Mouse (Mus musculus): ENCODE measurements around the gene Cntfr. TPM values are rescaled to one million over a fixed set of nuclear protein-coding genes. Genes with fewer than 3 reads are reported as not detected.
A peak's percentile ranks its signal among the peaks of the same experiment; 100 is the strongest.
"Not testable (repeated sequence)": the region's sequence is repeated elsewhere in the genome, so short reads cannot be mapped to it uniquely, and the experiment has no call there.

Cntfr gene
- polyA plus RNA-seq, 3 experiments from 2014 or later: not detected

- ATAC-seq: peak; percentile 41
Observed at GRCm38 (mm10) chr4:41708192-41708745, 11.4 kb upstream of the Cntfr start.

GRCm38 (mm10) chr4:41707011-41707535, 10.2 kb upstream of the Cntfr start:
- ATAC-seq: peak; percentile 69

GRCm38 (mm10) chr4:41705922-41706754, 9.2 kb upstream of the Cntfr start:
- no peak for ATAC-seq

GRCm38 (mm10) chr4:41704651-41705050, 7.8 kb upstream of the Cntfr start:
- ATAC-seq: no peak

GRCm38 (mm10) chr4:41702226-41702625, 5.3 kb upstream of the Cntfr start:
- not testable (repeated sequence) for ATAC-seq

GRCm38 (mm10) chr4:41700224-41700623, 3.3 kb upstream of the Cntfr start:
- ATAC-seq: not testable (repeated sequence)

GRCm38 (mm10) chr4:41699783-41700182, 2.9 kb upstream of the Cntfr start, which contains the start of gene Il11ra1:
TSS of gene Il11ra1 (plus strand) at chr4:41699989.
- ATAC-seq: not testable (repeated sequence)

GRCm38 (mm10) chr4:41698421-41699016, 1.6 kb upstream of the Cntfr start:
- not testable (repeated sequence) for ATAC-seq

- not testable (repeated sequence) for ATAC-seq
Observed at GRCm38 (mm10) chr4:41696452-41696851, 437 bp downstream of the Cntfr start.

- ATAC-seq: not testable (repeated sequence)
Observed at GRCm38 (mm10) chr4:41695800-41696199, 1.1 kb downstream of the Cntfr start.

GRCm38 (mm10) chr4:41693511-41693910, 3.4 kb downstream of the Cntfr start:
- not testable (repeated sequence) for ATAC-seq

- ATAC-seq: not testable (repeated sequence)
Observed at GRCm38 (mm10) chr4:41690014-41690413, 6.9 kb downstream of the Cntfr start.

GRCm38 (mm10) chr4:41688562-41688961, 8.3 kb downstream of the Cntfr start:
- not testable (repeated sequence) for ATAC-seq

GRCm38 (mm10) chr4:41685882-41686492, 10.9 kb downstream of the Cntfr start:
- ATAC-seq: not testable (repeated sequence)

- ATAC-seq: not testable (repeated sequence)
Observed at GRCm38 (mm10) chr4:41684931-41685453, 11.9 kb downstream of the Cntfr start.

- ATAC-seq: not testable (repeated sequence)
Observed at GRCm38 (mm10) chr4:41684131-41684930, 12.6 kb downstream of the Cntfr start.

- ATAC-seq: not testable (repeated sequence)
Observed at GRCm38 (mm10) chr4:41683303-41683702, 13.6 kb downstream of the Cntfr start.

GRCm38 (mm10) chr4:41682789-41683188, 14.1 kb downstream of the Cntfr start:
- ATAC-seq: no peak

- no peak for ATAC-seq
Observed at GRCm38 (mm10) chr4:41681947-41682346, 14.9 kb downstream of the Cntfr start.

- ATAC-seq: no peak
Observed at GRCm38 (mm10) chr4:41681176-41681575, 15.7 kb downstream of the Cntfr start.

- ATAC-seq: no peak
Observed at GRCm38 (mm10) chr4:41679291-41679690, 17.6 kb downstream of the Cntfr start.

- ATAC-seq: no peak
Observed at GRCm38 (mm10) chr4:41678863-41679262, 18.0 kb downstream of the Cntfr start.
